Mouse (Mus musculus) G1E (cell line): Measurements from ENCODE around the gene Rapgef3.

ENCODE experiments used
- CTCF ChIP-seq: IDR thresholded peaks from 2 replicates; pipeline ENCODE4 v1.5.1; 2012; ENCODE audit warnings: low read depth, low read length, inconsistent platforms, mixed read lengths
- GATA1 ChIP-seq: IDR thresholded peaks from 2 replicates; pipeline ENCODE4 v1.6.1; 2012; ENCODE audit warnings: borderline replicate concordance, low read length, inconsistent platforms, mixed read lengths
- TAL1 ChIP-seq: conservative IDR thresholded peaks from 2 replicates; pipeline ENCODE4 v1.6.1; 2012; ENCODE audit warnings: low read depth, low read length, inconsistent platforms, mixed read lengths

DNA sequence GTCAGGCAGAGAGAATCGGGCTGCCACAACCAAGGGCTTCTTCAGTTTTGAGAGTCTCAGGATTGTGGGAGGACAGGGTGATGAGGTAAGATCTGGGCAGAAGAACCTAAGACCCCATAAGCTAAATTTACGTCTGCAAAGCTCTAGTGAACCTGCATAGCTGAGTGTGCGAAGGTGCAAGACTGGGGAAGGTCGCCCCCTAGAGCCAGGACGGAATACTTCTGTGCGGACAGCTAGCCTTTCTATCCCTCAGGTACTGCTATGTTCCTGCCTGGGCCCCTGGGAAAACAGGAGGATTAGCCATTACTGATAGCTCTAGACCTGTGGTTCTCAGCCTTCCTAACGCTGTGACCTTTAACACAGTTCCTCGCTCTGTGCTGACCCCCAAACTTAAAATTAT lies 8.7 kb upstream of the Rapgef3 start:
- TF ChIP-seq CTCF: peak; percentile 65; the same call in 1 of the 2 replicates
- TF ChIP-seq TAL1: no peak
- no peak for TF ChIP-seq GATA1
